Mouse (Mus musculus) kidney, embryonic 16.5 days (tissue): Measurements from ENCODE around the gene Padi2. TPM values are rescaled to one million over a fixed set of nuclear protein-coding genes. Genes with fewer than 3 reads are reported as not detected.

ENCODE experiments used
- ATAC-seq: fragments of 200-750 bp; cut with Nextera tagmentation; 2 replicates; pipeline ENCODE4 v1.8.0; 2017; ENCODE audit warnings: moderate TSS enrichment; ENCODE audit not compliant: low FRiP score, low TSS enrichment
- H3K27ac ChIP-seq: fragments of 300-500 bp; sonication (generic); 2 replicates; pipeline ENCODE4 v1.5.1; 2014; ENCODE audit warnings: low read length
- H3K27me3 ChIP-seq: fragments of 300-500 bp; sonication (generic); 2 replicates; pipeline ENCODE4 v1.6.1; 2014; ENCODE audit warnings: low read length, control low read depth, mixed read lengths; ENCODE audit not compliant: insufficient read depth
- H3K36me3 ChIP-seq: fragments of 300-500 bp; sonication (generic); 2 replicates; pipeline ENCODE4 v1.6.1; 2014; ENCODE audit warnings: low read length, control low read depth, mixed read lengths; ENCODE audit not compliant: insufficient read depth
- H3K4me1 ChIP-seq: fragments of 300-500 bp; sonication (generic); 2 replicates; pipeline ENCODE4 v1.6.1; 2014; ENCODE audit warnings: low read length, control low read depth, mixed read lengths; ENCODE audit not compliant: insufficient read depth
- H3K4me2 ChIP-seq: fragments of 300-500 bp; sonication (generic); replicated peaks from 2 replicates; pipeline ENCODE4 v1.6.1; 2014; ENCODE audit warnings: low read depth, low read length
- H3K4me3 ChIP-seq: fragments of 300-500 bp; sonication (generic); 2 replicates; pipeline ENCODE4 v1.5.1; 2014; ENCODE audit warnings: mild to moderate bottlenecking, low read length
- H3K9ac ChIP-seq: fragments of 300-500 bp; sonication (generic); replicated peaks from 2 replicates; pipeline ENCODE4 v1.6.1; 2014; ENCODE audit warnings: low read length
- H3K9me3 ChIP-seq: fragments of 300-500 bp; sonication (generic); 2 replicates; pipeline ENCODE4 v1.6.1; 2016; ENCODE audit warnings: low read length, control low read depth
- WGBS: fragments of 180-500 bp; shearing (Covaris S2); extraction: QIAGEN DNeasy Blood & Tissue Kit; methylation state at CpG from one replicate; pipeline ENCODE4 v1.1.7; 2014; 5-methylcytosine and 5-hydroxymethylcytosine counted together
- polyA plus RNA-seq: library from polyadenylated mRNA; unstranded; fragments of >200 nt; fragmentation: Nextera tagmentation; extraction: Ambion mirVana; gene quantifications from 2 replicates; pipeline ENCODE4 v1.2.1, GENCODE M21; 2015

Padi2 gene
- 18.1 and 24.3 TPM in 2 replicates for polyA plus RNA-seq

DNA sequence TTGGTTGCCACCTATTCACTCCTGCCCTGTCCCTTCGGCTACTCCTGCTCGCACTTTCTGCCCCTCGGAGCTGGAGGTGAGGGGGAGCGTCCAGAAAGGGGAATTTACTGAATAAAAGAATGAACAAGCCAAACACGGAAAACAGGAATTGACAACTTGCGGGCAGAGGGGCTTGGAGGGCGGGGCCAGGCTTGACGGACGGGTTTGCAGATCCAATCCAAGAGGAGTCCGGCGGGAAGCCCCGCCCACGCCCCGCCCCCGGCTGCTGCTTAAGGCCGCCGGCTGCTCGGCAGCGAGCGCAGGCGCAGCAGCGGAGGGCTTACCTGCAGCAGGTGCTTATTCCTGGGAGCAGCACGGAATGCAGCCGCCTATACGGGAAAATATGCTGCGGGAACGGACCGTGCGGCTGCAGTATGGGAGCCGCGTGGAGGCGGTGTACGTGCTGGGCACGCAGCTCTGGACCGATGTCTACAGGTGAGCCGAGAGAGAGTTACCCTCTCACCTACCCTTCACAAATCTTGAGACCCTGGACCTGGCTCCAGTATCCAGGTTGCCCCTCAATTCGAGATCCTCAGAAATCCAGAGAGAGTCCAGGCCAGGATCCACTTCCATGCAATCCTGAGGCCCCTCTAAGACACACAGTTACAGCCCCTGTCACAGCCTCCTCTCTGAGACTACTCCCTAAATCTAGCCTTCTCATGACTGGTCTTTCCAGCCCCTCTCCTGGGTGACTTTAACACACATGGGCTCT is at the start of gene Padi2:
Padi2 (plus strand) TSS at position 269 of the 751 bp plus-strand sequence.
- H3K27me3 ChIP-seq, result no peaks in the 10 kb centered on the region; the same call in 1 of the 2 replicates
- H3K4me2 ChIP-seq, result peak within 1 kb of the TSS; percentile 62
- H3K9me3 ChIP-seq, result no peaks in the 10 kb centered on the region
- no peak within 1 kb of the TSS for H3K27ac ChIP-seq
- ATAC-seq, result peak; percentile 57
- 2% methylated on average over 37 of the region's 37 CpGs for WGBS
- H3K4me1 ChIP-seq, result peaks cover 26% of the 10 kb centered on the region
- no peaks in the 10 kb centered on the region for H3K36me3 ChIP-seq
- peak within 1 kb of the TSS; percentile 47 for H3K4me3 ChIP-seq
- H3K9ac ChIP-seq, result peak within 1 kb of the TSS; percentile 53; the same call in 1 of the 2 replicates

DNA sequence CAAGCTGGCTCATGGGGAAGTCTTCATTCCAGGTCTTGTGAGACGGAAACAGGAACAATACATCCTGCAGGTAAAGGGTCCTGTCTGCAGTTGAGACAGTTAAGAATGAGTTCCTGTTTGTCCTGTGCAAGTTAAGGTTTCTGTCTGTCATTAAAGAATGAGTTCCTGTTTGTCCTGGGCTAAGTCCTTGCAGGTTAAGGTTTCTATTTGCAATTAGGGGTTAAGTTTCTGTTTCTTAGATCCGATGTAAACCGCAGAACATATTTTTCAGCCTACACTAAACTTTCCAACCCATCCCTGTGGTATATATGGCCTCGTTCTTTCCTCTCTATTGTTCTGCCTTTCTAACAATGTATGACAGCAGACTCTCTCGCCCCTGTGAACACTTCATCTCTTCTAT is 49.1 kb upstream of the Padi2 start:
- Histone ChIP-seq H3K9ac (no peak overlapping the region), H3K4me1 (peaks cover 8% of the 10 kb centered on the region; the same call in 1 of the 2 replicates), H3K4me3 (no peak overlapping the region), H3K9me3 (no peaks in the 10 kb centered on the region), H3K27me3 (no peaks in the 10 kb centered on the region), H3K4me2 (no peak overlapping the region), H3K27ac (no peak overlapping the region), H3K36me3 (no peaks in the 10 kb centered on the region)
- 74% methylated on average over 5 of the region's 5 CpGs for WGBS
- no peak for ATAC-seq

DNA sequence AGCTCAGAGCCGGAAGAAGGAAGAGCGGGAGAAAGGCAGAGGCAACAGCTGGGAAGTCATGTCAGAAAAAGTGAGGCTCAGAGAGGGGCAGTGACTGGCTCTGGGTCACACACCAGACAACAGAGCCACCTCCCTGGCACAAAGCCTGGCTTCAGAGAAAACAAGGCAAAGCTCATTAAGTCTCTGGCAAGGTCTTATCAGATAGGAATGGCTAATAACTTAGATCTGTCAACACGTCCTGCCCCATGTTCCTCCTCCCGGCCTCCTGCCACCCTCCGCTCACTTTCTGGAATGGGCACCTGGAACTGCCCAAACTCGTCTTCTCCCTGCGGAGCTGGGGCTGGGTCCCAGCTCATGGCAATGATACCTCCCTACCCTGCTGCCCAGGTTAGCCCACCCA is 48.3 kb upstream of the Padi2 start:
- Histone ChIP-seq H3K4me2 (no peak overlapping the region), H3K4me1 (peaks cover 8% of the 10 kb centered on the region; the same call in 1 of the 2 replicates), H3K36me3 (no peaks in the 10 kb centered on the region), H3K9ac (no peak overlapping the region), H3K9me3 (no peaks in the 10 kb centered on the region), H3K4me3 (no peak overlapping the region), H3K27ac (no peak overlapping the region), H3K27me3 (no peaks in the 10 kb centered on the region)
- 67% methylated on average over 7 of the region's 7 CpGs for WGBS
- no peak for ATAC-seq

DNA sequence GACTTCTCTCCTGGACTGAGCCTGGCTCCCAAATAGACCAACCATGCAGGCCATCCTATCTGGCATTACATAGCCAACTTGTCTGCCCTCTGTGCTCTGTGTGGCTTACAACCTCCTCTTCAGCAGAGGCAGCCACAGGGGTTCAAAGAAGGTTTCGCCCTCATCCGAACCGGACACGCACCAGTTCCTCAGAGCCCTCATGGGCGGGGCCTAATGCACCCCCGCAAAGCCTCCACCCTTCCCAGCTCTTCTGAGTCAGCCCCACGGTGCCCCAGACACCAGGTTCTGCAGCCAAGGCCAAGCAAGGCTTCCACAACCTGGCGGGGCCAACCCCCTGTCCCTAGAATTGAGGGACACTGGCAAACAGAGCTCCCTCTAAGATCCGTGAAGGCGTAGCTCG is 46.9 kb upstream of the Padi2 start:
- no peaks in the 10 kb centered on the region for H3K27me3 ChIP-seq
- 54% methylated on average over 11 of the region's 11 CpGs for WGBS

DNA sequence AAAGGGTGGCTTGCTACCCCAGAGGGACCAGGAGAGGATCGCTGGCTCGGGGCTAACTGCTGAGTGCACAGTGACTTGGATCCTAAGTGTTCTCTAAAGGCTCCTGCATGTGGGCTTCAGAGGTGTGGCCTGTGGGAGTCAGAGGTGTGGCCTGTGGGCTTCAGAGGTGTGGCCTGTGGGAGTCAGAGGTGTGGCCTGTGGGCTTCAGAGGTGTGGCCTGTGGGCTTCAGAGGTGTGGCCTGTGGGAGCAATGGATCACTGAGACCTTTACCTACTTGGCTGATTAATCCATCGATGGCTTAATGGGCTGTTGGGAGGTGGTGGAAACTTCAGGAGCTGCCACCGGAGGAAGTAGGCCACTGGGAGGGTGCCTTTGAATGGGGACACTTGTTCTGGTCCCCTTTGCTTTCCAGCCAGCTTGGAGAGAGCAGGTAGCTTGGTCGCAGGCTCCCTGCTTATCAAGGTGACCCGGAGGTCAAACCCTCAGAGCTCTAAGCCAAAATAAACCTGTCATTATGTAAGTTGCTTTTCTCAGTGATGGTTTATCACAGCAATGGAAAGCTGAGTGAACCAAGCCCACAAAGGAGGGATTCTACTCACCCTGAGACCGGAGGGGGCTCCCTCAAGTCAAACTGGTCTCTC is 45.9 kb upstream of the Padi2 start:
- Histone ChIP-seq H3K36me3 (no peaks in the 10 kb centered on the region), H3K27me3 (no peaks in the 10 kb centered on the region), H3K9ac (no peak overlapping the region), H3K4me2 (no peak overlapping the region), H3K9me3 (no peaks in the 10 kb centered on the region), H3K4me1 (peaks cover 8% of the 10 kb centered on the region; the same call in 1 of the 2 replicates), H3K4me3 (no peak overlapping the region), H3K27ac (no peak overlapping the region)
- 44% methylated on average over 7 of the region's 7 CpGs for WGBS
- ATAC-seq, result 0 out of 2 replicates have a peak, but pooled peaks have one; percentile 30

More for the DNA sequence above, 46.9 kb upstream of the Padi2 start:
- Histone ChIP-seq H3K4me3 (no peak overlapping the region), H3K36me3 (no peaks in the 10 kb centered on the region), H3K9me3 (no peaks in the 10 kb centered on the region), H3K4me1 (peaks cover 8% of the 10 kb centered on the region; the same call in 1 of the 2 replicates), H3K4me2 (no peak overlapping the region), H3K27ac (no peak overlapping the region), H3K9ac (no peak overlapping the region)
- ATAC-seq, result no peak

DNA sequence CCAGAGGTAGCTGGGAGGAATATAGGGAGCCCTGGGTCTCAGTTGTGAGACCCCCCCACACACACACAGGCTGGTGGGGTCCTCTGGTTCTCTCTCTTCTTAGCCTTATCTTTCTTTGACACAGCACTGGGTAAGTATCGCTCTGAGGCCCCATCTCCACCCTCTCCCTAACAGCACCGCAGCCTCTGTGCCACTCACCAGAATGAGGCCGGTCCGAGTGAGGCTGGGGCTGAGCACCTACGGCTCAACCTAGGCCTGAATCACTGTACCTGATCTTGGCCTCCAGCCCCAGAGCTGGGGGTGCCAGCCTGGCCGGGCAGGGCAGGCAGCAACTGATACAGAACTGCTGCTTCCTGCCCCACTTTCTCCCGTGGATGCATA is 45.4 kb upstream of the Padi2 start:
- Histone ChIP-seq H3K9me3 (no peaks in the 10 kb centered on the region), H3K4me3 (no peak overlapping the region), H3K27me3 (no peaks in the 10 kb centered on the region), H3K4me2 (no peak overlapping the region), H3K4me1 (peaks cover 8% of the 10 kb centered on the region; the same call in 1 of the 2 replicates), H3K27ac (no peak overlapping the region), H3K36me3 (no peaks in the 10 kb centered on the region), H3K9ac (no peak overlapping the region)
- ATAC-seq, result no peak
- WGBS, result 88% methylated on average over 7 of the region's 7 CpGs

DNA sequence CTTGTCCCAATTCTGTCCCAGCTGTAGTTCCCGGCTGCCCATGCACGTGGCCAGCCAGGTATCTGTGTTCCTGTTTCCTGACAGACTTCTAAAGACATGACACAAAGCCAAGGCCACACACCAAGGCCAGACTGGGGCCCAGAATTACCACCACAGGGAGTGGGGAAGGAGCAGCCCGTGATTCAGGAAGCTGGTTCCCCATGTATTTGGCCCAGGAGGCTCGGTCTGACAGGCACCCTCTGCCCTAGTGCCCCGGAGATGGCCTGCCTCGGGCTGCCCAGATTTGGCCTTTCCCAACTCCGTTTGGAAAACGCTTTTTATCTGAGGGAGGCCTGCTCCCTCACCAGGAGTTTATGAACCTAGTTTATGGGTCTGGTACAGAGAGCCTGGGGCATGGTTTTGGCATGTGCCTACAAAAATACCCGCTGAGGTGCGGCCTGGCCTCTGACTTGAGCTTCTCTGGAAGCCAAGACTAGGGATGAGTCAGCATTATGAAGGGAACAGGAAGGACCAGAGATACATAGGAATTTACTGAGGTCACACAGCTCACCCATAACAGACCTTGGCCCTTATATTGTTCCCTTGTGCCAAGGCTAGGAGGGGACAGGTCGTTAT is 44.0 kb upstream of the Padi2 start:
- 64% methylated on average over 11 of the region's 11 CpGs for WGBS
- no peak overlapping the region for H3K27ac ChIP-seq
- no peak overlapping the region for H3K4me2 ChIP-seq
- no peak for ATAC-seq
- no peaks in the 10 kb centered on the region for H3K36me3 ChIP-seq
- peaks cover 8% of the 10 kb centered on the region; the same call in 1 of the 2 replicates for H3K4me1 ChIP-seq
- no peaks in the 10 kb centered on the region for H3K9me3 ChIP-seq
- no peaks in the 10 kb centered on the region for H3K27me3 ChIP-seq
- no peak overlapping the region for H3K9ac ChIP-seq
- H3K4me3 ChIP-seq, result no peak overlapping the region

DNA sequence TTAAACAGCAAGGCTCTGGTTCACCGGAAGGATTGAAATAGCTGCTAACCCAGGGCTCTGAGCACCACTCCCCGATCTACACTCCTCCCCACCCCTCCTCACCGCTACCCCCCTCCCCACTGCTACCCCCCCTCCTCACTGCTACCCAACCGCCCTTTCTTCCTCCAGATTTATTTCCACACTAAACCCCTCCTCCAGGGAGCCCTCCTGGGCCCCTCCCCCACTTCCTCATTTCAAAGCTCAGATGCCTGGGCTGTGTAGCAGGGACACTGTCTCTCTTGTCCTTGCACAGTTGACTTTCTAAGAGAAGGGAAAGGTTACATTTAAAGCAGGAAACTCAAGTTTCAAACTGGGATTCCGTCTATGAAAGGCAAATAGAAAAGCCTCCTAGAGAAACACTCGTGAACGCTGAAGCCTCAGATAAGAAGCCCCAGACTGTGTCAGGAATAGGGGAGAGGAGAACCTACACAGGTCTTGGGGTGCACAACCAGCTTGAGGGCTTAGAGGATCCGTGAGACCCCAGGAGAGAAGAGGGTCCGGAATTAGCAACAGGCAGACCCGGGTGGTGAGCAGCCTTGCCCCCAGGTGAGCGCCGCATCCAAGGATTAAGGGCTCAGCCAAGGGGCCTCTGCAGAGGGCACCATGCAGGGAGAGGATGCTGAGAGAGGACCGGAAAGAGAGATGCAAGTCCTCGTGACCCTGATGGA is 37.5 kb upstream of the Padi2 start:
- Histone ChIP-seq H3K27ac (no peak overlapping the region), H3K9me3 (peaks cover 7% of the 10 kb centered on the region), H3K4me2 (peak overlapping the region; percentile 32), H3K27me3 (peaks cover 3% of the 10 kb centered on the region; the same call in 1 of the 2 replicates), H3K4me3 (no peak overlapping the region), H3K9ac (no peak overlapping the region), H3K36me3 (no peaks in the 10 kb centered on the region), H3K4me1 (peaks cover 14% of the 10 kb centered on the region)
- 7% methylated on average over 14 of the region's 14 CpGs for WGBS
- ATAC-seq, result no peak

DNA sequence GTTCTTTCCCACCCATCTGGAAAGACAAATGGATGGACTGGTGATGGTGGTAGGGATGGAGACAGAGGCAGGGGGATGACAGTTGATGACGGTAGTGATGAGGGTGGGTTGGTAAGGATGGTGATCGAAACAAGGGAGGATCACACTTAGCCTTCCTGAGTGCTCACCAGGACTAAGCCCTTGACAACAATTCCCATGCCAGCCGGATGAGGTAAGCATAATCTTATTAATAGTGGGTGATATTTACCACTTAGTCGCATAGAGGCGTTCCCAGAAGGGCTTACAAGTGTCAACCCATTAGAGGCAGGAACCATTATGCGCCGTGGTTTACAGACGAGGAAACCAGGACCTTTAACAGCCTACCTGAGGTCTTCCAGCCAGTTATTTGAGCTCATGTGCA is 36.2 kb upstream of the Padi2 start:
- no peak overlapping the region for H3K9ac ChIP-seq
- no peak overlapping the region for H3K27ac ChIP-seq
- H3K27me3 ChIP-seq, result peaks cover 3% of the 10 kb centered on the region; the same call in 1 of the 2 replicates
- H3K4me1 ChIP-seq, result peaks cover 14% of the 10 kb centered on the region
- ATAC-seq, result no peak
- no peaks in the 10 kb centered on the region for H3K36me3 ChIP-seq
- no peak overlapping the region for H3K4me2 ChIP-seq
- H3K4me3 ChIP-seq, result no peak overlapping the region
- H3K9me3 ChIP-seq, result peaks cover 7% of the 10 kb centered on the region
- 87% methylated on average over 8 of the region's 8 CpGs for WGBS
